Mouse (Mus musculus) CD4-positive helper T cell, adult 2 months (primary cell): Measurements from ENCODE around the gene Gm4969.

ENCODE experiments used
- DNase-seq: peaks from one replicate; pipeline ENCODE4 v3.0.0-alpha.2; 2012; ENCODE audit warnings: low read depth, missing footprints, low spot score

Gene Gm4969

DNA sequence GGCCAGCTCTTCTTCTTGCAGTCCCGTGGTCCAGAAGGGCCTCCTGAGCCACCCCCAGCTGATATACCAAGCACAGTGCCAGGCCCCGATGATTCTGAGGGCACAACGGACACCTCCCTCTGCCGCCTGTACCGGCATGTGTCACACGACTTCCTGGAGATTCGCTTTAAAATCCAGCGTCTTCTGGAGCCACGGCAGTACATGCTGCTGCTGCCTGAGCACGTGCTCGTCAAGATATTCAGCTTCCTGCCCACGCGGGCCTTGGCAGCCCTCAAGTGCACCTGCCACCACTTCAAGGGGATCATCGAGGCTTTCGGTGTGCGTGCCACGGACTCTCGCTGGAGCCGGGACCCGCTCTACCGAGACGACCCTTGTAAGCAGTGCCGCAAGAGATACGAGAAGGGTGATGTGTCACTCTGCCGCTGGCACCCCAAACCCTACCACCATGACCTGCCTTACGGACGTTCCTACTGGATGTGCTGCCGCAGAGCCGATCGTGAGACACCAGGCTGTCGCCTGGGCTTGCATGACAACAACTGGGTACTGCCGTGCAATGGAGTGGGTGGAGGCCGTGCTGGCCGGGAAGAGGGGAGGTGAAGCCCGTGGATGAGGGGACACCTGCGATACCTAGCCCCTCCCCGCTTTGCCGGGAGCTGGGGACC lies 18.6 kb upstream of the Gm4969 start:
- DNase-seq, result no peak

DNA sequence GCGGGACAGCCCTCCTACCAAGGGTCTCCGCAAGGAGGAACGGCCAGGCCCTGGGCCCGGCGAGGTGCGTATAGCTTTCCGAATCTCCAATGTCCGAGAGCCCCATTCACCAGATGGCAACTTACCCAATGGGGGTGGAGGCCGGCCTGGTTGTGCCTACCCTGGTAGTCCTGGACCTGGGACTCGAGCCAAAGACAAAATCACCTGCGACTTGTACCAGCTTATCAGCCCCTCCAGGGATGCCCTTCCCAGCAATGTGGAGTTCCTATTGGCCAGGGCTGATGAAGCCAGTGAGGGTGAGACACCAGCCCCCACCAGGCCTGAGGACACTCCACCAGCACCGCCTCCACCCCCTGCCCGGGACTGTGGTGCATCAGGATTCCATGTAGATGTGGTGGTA lies 18.0 kb upstream of the Gm4969 start:
- DNase-seq, result no peak

DNA sequence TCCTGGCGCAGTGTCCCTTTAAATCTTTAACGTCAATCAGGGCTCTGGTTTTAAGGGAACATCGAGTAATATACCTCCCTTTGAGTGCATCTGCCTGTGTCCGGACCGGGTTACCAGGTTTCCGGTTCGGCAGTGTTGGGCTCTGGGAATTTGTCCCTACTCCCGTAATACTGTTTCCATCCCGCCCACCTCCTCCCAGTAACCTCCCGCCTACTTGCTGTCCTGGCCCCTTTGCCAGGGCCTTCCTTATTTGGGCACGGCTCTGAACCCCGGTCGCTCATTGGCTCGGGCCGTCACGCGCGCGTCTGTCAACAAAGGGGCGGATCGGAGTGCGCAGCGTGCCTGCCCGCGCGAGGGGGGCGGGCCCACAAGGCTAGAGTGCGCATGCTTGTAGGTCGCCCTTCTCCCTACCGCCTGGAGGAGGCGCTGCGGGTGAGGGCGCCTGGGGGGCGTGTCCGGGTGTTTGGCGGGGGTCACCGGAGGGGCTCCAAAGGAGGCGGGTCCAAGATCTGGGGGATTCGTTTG lies 13.2 kb upstream of the Gm4969 start:
- peak; percentile 95 for DNase-seq

DNA sequence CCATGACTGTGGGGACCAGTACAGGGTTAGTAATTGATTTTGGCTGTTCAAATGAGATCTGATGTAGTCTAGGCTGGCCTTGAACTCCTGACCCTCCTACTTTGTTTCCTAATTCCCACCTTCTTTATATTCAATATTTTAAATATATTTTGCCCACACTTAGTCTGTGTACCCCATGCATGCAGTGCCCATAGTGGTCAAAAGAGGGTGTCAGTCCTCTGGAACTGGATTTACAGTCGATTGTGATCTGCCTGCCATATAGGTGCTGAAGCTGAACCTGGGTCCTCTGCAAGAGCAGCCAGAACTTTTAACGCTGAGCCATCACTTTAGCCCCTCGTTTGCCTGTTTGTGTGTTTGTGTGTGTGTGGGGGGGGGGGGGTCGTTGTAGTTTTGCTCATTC lies 12.5 kb upstream of the Gm4969 start:
- DNase-seq, result peak; percentile 39

DNA sequence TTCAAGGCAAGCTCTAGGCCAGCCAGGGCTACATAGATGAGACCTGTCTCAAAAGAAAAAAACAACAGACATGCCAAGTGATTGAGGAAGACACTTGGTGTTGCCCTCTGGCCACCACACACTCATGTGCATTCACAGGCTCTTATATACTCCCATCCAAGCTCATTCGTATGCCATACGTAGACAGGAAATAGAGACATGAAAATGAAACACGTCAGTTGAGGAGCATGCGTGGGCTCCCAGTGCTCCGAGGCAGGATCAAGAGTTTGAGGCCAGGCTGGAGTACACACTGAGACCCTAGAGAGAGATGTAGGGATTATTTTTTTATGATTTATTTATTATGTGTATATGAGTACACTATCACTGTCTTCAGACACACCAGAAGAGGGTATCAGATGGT lies 11.2 kb upstream of the Gm4969 start:
- DNase-seq, result peak; percentile 47

DNA sequence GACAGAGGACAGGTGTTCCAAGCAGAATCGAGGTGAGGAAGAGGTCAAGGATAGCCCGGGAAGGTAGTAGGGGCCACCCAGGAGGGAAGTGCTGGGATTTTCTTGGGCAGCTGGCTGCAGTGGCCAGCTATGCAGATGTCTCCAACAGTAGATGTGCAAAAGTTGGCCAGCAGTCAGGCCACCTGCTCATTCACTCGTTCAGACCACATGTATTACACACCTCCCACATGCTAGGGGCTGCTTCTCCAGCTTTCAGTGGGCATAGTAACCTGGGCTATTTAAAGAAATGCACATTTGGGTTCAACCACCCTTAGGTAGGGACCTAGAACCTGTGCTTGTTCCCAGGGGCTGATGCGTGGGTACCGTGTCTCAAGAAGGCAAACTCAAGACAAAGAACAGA lies 9.6 kb upstream of the Gm4969 start:
- DNase-seq, result no peak

DNA sequence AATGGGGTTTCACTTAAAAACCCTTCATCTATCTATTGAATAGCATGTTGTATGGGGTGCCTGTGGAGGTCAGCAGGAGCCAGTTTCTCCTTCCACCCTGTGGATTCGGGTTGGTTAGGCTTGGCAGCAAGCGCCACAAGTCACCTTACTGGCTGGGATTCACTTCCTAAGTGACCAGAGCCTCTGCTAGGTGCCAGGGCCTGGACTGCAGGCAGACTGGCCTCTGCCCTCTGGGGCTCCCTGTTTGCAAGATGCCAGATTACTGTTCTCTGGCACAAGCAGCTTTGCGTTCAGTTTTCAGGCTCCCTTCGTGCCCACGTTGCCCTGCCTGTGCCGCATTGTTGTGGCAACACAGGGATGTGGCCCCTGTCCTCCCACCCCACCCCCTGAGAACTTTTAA lies 6.5 kb upstream of the Gm4969 start:
- no peak for DNase-seq

DNA sequence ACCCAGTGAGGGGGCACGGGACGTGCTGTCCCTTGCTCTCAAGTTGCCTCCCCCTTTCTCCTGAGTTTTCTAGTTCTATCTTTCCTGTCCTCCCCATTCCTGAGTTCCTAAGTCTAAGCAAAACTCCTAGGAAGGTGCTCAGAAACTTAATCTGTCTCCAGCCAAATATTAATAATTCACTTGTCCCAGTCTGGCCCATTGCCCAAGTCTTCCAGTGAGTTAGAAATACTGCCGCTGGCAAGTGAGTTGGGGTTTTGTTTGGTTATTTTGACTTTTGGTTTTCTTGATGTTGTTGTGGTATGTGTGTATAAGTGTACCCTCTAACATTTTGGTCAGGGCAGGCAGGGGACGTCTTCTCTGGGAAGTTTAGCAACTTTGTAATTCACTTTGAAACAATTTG lies 3.5 kb upstream of the Gm4969 start:
- DNase-seq, result no peak

DNA sequence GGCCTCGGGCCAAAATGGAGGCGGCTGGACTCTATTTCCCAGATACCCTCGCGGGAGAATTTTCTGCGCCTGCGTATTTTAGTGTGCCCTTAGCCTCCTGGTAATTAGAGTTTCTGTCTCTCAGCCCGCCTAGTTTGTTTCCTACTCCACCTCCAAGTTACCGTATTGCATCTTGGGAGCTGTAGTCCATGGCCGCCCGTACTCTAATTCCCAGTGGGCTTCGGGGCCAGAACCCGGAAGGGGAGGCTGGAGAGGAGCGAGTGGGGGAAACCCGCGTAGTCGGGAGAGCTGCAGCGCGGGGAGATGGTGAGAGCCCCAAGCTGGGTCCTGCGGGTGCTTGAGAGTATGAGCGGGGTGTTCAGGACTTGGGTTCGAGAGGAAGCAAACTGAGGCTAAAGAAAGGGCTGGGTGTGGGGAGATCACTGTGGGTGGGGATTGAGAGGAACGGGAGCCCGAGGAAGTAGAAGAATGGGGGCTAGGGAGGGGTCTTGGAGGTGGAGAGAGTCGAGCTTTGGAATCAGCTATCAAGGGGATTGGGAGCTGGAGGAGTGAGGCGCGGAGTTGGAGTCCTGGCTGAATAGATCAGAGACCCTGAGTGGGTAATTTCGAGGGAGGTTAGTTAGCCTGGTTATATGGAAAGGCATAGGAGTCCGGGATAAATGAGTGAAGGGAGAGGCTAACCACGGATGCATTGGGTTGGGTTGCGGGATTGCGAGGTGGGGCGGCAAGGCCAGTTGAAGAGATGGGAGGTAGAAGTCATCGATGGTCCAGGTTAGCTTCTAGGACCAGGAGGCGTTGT lies 1.7 kb upstream of the Gm4969 start, which contains the start of gene Fbxo46:
Fbxo46 (plus strand) TSS at position 229 of the 799 bp plus-strand sequence.
- peak; percentile 97 for DNase-seq

DNA sequence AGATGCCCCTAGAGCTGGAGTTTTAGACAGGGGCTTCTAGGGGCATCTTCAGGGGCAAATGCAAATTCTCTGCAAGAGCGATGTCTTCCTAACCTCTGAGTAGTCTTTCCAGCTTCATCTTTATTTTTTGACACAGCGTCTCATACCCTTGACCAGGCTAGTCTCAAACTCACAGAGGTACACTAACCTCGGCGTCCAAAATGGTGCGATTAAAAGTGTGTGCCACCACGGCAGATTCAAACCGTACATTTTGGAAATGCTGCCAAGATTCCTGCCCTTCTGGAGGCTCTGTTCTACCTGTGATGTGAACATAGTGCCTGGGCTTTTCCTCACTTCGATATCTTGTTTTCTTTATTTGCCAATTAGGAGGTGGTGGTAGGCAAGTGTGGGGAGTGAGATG lies 915 bp upstream of the Gm4969 start:
- DNase-seq, result no peak

DNA sequence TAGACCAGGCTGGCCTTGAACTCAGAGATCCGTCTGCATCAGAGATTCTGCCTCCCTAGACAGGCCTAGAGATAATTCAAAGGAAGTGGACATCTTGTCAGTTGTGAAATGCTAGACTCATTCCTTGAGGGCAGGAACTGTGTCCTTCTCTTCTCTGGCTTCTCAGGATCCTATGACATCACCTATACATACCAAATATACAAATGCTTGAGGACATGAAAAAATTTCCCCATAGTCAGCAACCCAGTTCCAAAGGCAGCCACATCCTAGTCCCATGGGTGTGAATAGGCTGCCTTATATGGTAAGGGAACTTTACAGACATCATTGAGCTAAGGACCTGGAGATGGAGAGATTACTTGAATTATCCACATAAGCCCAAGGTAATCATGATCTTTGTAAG lies 8.6 kb downstream of the Gm4969 start:
- no peak for DNase-seq

DNA sequence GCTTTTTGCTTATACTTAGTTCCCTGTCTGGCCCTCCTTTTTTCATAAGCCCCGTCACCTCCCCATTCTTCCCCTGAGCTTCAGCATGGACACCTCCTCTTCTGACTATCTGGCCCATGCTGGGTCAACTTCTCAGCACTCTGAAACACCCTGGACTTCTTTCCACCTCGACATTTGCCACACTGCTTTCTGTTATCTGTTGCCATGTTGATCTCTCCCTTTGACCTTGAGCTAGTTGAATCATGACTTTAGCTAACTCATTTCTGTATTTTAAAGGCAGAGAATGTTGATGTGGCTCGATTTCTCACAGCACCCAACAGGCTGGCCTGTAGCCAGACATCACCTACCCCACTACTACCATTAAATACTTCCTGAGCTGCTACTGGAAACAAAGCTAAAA lies 10.7 kb downstream of the Gm4969 start:
- no peak for DNase-seq

DNA sequence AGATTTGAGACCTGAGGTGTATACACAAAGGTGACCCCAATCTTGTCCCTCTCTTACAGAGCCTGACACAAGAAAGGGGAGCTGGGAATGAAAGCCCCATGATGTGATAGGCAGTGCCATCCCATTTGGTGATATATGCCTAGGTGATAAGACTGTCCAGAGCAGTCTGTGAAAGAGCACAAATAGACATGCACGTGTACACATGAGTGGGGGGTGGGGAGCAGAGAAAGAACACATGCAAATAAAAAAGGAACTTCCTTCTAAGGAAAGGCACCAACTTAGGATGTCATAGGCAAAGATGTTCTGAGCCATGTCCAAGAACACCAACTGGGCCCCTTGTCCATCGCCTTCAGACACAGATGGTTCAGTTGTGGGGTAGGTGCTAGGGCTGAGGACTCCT lies 13.7 kb downstream of the Gm4969 start:
- no peak for DNase-seq

DNA sequence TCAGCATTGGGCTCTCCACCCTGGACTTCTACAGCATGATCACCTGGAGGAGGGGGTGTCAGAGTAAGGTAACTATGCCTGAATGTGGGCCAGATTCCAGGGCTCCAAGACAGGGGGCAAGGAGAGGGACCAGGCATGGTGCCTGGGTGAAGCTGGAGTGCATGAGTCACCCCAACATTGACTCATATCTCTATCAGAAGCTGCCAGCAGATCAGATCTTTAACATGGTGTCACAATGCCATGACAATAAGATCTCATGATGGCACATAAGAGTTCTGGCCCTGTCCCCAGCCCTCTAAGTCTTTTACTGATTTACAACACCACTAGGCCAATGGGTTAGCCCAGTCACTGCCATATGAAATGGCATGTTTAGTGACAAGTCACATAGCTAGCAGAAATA lies 14.4 kb downstream of the Gm4969 start:
- no peak for DNase-seq

DNA sequence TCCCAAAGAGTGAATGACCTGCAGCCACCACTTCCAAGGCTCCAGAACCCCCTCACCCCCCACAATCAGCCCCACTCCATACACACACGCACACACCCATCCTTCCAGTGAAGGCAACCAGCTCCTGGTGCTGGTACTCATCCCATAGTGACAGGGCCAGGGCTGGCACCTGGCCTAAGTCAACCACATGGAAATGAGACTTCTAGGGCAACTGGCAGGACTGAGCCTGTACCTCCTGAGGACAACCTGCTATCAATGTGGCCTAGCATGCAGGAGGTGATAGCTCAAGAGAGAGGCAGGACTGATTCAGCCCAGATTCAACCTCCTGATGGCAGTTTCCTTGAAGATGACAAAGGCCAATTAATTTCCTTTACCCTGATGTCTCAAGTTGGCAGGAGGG lies 17.9 kb downstream of the Gm4969 start:
- no peak for DNase-seq

DNA sequence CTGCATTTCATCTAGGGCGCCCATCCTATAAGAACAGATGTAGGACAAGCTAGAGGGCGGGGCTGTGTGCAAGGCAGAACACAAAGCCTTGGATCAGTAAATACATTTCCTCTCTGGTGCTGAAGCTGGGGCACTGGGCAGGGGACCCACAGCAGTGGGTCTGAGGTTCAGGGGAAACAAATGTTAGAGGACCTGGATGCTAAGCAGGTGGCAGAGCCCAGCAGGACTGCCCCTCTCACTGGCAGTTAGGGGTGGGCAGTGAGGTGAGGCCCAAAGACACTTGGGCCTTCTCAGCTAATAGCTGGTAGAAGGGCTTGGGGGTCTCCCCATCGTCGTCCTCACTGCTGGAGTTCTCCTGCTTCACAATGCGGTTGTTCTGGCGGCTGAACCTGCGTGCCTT lies 19.4 kb downstream of the Gm4969 start:
- no peak for DNase-seq

DNA sequence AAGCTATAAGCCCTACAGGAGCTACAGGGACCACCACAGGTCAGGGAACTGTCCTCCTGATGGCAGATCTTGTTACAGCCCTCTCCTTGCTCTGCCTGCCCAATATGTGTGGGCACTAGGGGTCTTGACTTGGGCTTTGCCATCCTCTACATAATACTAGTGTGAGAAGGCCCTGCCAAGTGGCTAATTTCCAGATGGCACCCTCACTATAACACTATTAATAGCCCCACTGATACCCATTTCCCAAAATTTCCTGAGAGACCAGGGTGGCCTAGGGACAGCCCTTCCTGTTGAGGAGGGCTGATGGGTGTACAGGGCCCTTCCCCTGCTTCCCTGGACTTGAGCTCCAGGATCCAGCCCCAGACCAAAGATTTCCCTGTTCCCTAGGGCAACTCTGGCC lies 20.3 kb downstream of the Gm4969 start:
- no peak for DNase-seq

DNA sequence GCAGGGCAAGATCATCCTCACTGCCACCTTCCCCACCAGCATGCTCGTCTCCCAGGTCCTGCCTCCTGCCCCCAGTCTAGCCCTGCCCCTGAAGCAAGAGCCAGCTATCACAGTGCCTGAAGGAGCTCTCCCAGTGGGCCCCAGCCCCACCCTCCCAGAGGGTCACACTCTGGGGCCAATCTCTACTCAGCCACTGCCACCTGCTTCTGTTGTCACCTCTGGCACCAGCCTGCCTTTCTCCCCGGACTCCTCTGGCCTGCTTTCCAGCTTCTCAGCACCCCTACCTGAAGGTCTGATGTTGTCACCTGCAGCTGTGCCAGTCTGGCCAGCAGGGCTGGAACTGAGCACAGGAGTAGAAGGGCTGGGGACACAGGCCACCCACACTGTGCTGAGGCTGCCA lies 21.0 kb downstream of the Gm4969 start:
- DNase-seq, result no peak

DNA sequence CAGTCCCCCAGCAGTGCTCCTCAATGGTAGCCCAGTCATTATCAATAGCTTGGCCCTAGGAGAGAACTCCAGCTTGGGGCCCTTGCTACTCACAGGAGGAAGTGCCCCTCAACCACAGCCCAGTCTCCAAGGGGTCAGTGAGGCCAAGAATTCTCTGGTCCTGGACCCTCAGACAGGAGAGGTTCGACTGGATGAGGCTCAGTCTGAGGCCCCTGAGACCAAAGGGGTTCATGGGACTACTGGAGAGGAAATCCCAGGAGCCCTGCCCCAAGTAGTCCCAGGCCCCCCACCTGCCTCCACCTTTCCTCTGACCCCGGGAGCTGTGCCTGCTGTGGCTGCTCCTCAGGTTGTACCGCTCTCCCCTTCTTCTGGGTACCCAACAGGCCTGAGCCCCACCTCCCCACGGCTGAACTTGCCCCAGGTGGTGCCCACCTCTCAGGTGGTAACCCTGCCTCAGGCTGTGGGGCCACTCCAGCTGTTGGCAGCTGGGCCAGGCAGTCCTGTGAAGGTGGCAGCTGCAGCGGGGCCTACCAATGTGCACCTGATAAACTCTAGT lies 21.7 kb downstream of the Gm4969 start:
- no peak for DNase-seq

DNA sequence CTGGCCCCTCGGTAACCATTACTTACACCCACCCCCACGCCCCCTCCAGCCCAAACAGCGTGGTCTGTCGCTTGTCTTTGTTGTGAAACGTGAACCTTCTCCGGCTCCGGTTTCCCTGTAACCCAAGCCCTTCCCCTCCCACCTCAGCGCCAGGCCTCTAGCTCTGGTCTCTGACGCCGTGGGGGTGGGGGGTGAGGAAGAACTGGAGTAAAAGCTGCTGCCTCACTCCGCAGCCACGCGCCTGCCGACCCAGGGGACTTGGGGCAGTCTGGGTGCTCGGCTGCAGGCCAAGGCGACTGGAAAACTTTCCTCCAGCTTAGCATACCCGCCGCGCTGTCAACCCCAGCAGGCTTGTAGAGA lies 22.4 kb downstream of the Gm4969 start:
- DNase-seq, result no peak

DNA sequence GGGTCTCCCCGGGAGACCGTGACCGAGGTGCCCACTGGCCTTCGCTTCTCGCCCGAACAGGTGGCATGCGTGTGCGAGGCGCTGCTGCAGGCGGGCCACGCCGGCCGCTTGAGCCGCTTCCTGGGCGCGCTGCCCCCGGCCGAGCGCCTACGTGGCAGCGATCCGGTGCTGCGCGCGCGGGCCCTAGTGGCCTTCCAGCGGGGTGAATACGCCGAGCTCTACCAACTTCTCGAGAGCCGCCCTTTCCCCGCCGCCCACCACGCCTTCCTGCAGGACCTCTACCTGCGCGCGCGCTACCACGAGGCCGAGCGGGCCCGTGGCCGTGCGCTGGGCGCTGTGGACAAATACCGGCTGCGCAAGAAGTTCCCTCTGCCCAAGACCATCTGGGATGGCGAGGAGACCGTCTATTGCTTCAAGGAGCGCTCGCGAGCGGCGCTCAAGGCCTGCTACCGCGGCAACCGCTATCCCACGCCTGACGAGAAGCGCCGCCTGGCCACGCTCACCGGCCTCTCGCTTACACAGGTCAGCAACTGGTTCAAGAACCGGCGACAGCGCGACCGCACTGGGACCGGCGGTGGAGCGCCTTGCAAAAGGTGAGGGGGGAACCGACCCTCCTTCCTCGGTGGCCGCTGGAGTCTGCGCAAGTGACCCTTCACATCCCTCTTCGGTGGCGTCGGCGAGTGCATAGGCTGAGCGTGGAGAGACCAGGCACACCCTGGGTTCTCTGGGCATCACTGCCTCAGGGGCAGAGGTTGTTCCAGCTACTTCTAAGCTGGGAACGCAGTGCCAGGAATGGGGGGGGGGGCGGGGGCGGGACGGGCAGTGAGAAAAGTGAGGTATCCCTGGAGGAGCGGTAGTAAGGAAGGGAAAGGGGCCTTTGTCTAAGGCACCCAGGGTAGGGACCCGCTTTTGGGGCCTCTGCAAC lies 23.1 kb downstream of the Gm4969 start:
- peak; percentile 69 for DNase-seq

DNA sequence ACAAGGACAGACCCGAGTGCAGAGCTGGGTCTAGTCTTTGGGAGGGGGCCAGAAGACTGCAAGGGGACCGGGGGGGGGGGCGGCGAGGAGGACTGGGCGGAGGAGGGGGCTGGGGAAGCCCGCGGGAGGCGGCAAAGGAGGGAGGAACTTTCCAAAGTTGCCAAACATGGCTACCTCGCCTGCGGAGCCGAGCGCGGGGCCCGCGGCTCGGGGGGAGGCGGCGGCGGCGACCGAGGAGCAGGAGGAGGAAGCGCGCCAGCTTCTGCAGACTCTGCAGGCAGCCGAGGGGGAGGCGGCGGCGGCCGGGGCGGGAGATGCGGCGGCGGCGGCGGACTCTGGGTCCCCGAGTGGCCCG lies 23.7 kb downstream of the Gm4969 start, which contains the start of gene Six5:
Six5 (plus strand) TSS at position 124 of the 355 bp plus-strand sequence.
- DNase-seq, result peak; percentile 75
